Mouse (Mus musculus) limb, embryonic 10.5 days (tissue): ENCODE data around the gene Chdh. TPM values are rescaled to one million over a fixed set of nuclear protein-coding genes. Genes with fewer than 3 reads are reported as not detected.

Experiments used
- DNase-seq: peaks from one replicate; pipeline ENCODE4 v3.0.0-alpha.2; 2017; ENCODE audit warnings: low spot score
- H3K27ac ChIP-seq: fragments of 300-500 bp; sonication (generic); 2 replicates; pipeline ENCODE4 v1.5.1; 2016; ENCODE audit warnings: mild to moderate bottlenecking
- H3K27me3 ChIP-seq: fragments of 300-500 bp; sonication (generic); 2 replicates; pipeline ENCODE4 v1.6.1; 2016; ENCODE audit warnings: low read depth, mild to moderate bottlenecking; ENCODE audit not compliant: poor library complexity, severe bottlenecking
- H3K36me3 ChIP-seq: fragments of 300-500 bp; sonication (generic); 2 replicates; pipeline ENCODE4 v1.6.1; 2016; ENCODE audit warnings: mild to moderate bottlenecking, moderate library complexity
- H3K4me1 ChIP-seq: fragments of 300-500 bp; sonication (generic); 2 replicates; pipeline ENCODE4 v1.6.1; 2016
- H3K4me3 ChIP-seq: fragments of 300-500 bp; sonication (generic); 2 replicates; pipeline ENCODE4 v1.5.1; 2016; ENCODE audit warnings: mild to moderate bottlenecking, moderate library complexity
- H3K9me3 ChIP-seq: fragments of 300-500 bp; sonication (generic); replicated peaks from 2 replicates; pipeline ENCODE4 v1.6.1; 2016; ENCODE audit warnings: mild to moderate bottlenecking
- WGBS: fragments of 180-500 bp; shearing (Covaris S2); methylation state at CpG from one replicate; pipeline ENCODE4 v1.1.7; 2016; 5-methylcytosine and 5-hydroxymethylcytosine counted together
- polyA plus RNA-seq: library from polyadenylated mRNA; unstranded; fragments of >200 nt; fragmentation: Nextera tagmentation; extraction: Ambion mirVana; gene quantifications from 2 replicates; pipeline ENCODE4 v1.2.1, GENCODE M21; 2016

The Chdh gene
- 0.05 TPM in 1 of 2 replicates, not detected in the other for polyA plus RNA-seq

GRCm38 (mm10) chr14:30008733-30009575 lies at the start of gene Chdh, which contains the start of gene Il17rb:
Gene Chdh, plus strand, starts transcription at chr14:30009023.
Gene Il17rb, minus strand, starts transcription at chr14:30008896.
- no peaks in the 10 kb centered on the region for H3K36me3 ChIP-seq
- 8% methylated on average over 54 of the region's 54 CpGs for WGBS
- peaks cover 41% of the 10 kb centered on the region for H3K27me3 ChIP-seq
- peak; percentile 68 for DNase-seq
- peak within 1 kb of the TSS; percentile 57 for H3K4me3 ChIP-seq
- peaks cover 25% of the 10 kb centered on the region for H3K4me1 ChIP-seq
- no peaks in the 10 kb centered on the region for H3K9me3 ChIP-seq
- H3K27ac ChIP-seq, result peak within 1 kb of the TSS; percentile 63; the same call in 1 of the 2 replicates

- Histone ChIP-seq H3K36me3 (peaks cover 30% of the 10 kb centered on the region), H3K27ac (peak overlapping the region; percentile 90), H3K9me3 (no peaks in the 10 kb centered on the region), H3K4me3 (peak overlapping the region; percentile 93), H3K27me3 (no peaks in the 10 kb centered on the region), H3K4me1 (peaks cover 16% of the 10 kb centered on the region)
- WGBS, result 60% methylated on average over 7 of the region's 7 CpGs
- DNase-seq, result no peak
These were observed 41.2 kb upstream of the Chdh start for GRCm38 (mm10) chr14:29967611-29968010.

- Histone ChIP-seq H3K27ac (peak within 1 kb of the TSS; percentile 90), H3K4me1 (peaks cover 16% of the 10 kb centered on the region), H3K9me3 (no peaks in the 10 kb centered on the region), H3K36me3 (peaks cover 37% of the 10 kb centered on the region), H3K27me3 (no peaks in the 10 kb centered on the region), H3K4me3 (peak within 1 kb of the TSS; percentile 93)
- DNase-seq, result peak; percentile 91
- under 1% methylated on average over 49 of the region's 49 CpGs for WGBS
These were observed 40.6 kb upstream of the Chdh start, which contains the start of gene Selenok for GRCm38 (mm10) chr14:29968075-29968821. Gene Selenok, plus strand, starts transcription at chr14:29968308.

- no peak for DNase-seq
- no peaks in the 10 kb centered on the region for H3K27me3 ChIP-seq
- peaks cover 16% of the 10 kb centered on the region for H3K4me1 ChIP-seq
- no peaks in the 10 kb centered on the region for H3K9me3 ChIP-seq
- H3K36me3 ChIP-seq, result peaks cover 67% of the 10 kb centered on the region
- H3K4me3 ChIP-seq, result no peak overlapping the region
- 95% methylated on average over 7 of the region's 7 CpGs for WGBS
- H3K27ac ChIP-seq, result no peak overlapping the region
These were observed 37.4 kb upstream of the Chdh start for GRCm38 (mm10) chr14:29971446-29971845.

GRCm38 (mm10) chr14:29971993-29972392 lies 36.8 kb upstream of the Chdh start:
- peaks cover 73% of the 10 kb centered on the region for H3K36me3 ChIP-seq
- no peaks in the 10 kb centered on the region for H3K9me3 ChIP-seq
- 90% methylated on average over 5 of the region's 5 CpGs for WGBS
- no peak overlapping the region for H3K27ac ChIP-seq
- DNase-seq, result no peak
- H3K4me3 ChIP-seq, result no peak overlapping the region
- no peaks in the 10 kb centered on the region for H3K27me3 ChIP-seq
- H3K4me1 ChIP-seq, result peaks cover 16% of the 10 kb centered on the region

GRCm38 (mm10) chr14:29976927-29977326 lies 31.9 kb upstream of the Chdh start:
- DNase-seq, result no peak
- H3K27me3 ChIP-seq, result no peaks in the 10 kb centered on the region
- no peak overlapping the region for H3K4me3 ChIP-seq
- peaks cover 73% of the 10 kb centered on the region for H3K36me3 ChIP-seq
- no peaks in the 10 kb centered on the region; the same call in 1 of the 2 replicates for H3K9me3 ChIP-seq
- 88% methylated on average over 6 of the region's 6 CpGs for WGBS
- no peak overlapping the region for H3K27ac ChIP-seq
- peaks cover 9% of the 10 kb centered on the region for H3K4me1 ChIP-seq

- Histone ChIP-seq H3K9me3 (no peaks in the 10 kb centered on the region; the same call in 1 of the 2 replicates), H3K27me3 (no peaks in the 10 kb centered on the region), H3K4me1 (peaks cover 9% of the 10 kb centered on the region), H3K27ac (peak within 1 kb of the TSS; percentile 97), H3K36me3 (peaks cover 73% of the 10 kb centered on the region), H3K4me3 (peak within 1 kb of the TSS; percentile 79)
- WGBS, result 3% methylated on average over 44 of the region's 44 CpGs
- DNase-seq, result peak; percentile 97
These were observed 30.3 kb upstream of the Chdh start, which contains the start of gene Actr8 for GRCm38 (mm10) chr14:29978254-29979204. Gene Actr8, plus strand, starts transcription at chr14:29978337.

- Histone ChIP-seq H3K27me3 (no peaks in the 10 kb centered on the region), H3K4me3 (no peak overlapping the region), H3K4me1 (peaks cover 9% of the 10 kb centered on the region), H3K36me3 (peaks cover 74% of the 10 kb centered on the region), H3K27ac (no peak overlapping the region), H3K9me3 (no peaks in the 10 kb centered on the region; the same call in 1 of the 2 replicates)
- WGBS, result 96% methylated on average over 10 of the region's 10 CpGs
- DNase-seq, result no peak
These were observed 28.2 kb upstream of the Chdh start for GRCm38 (mm10) chr14:29980447-29981205.

- Histone ChIP-seq H3K9me3 (no peaks in the 10 kb centered on the region), H3K4me3 (no peak overlapping the region), H3K27ac (no peak overlapping the region), H3K4me1 (no peaks in the 10 kb centered on the region), H3K36me3 (peaks cover 100% of the 10 kb centered on the region), H3K27me3 (no peaks in the 10 kb centered on the region)
- 97% methylated on average over 4 of the region's 4 CpGs for WGBS
- no peak for DNase-seq
These were observed 22.7 kb upstream of the Chdh start for GRCm38 (mm10) chr14:29986096-29986495.

- H3K27me3 ChIP-seq, result no peaks in the 10 kb centered on the region
- H3K27ac ChIP-seq, result no peak overlapping the region
- peaks cover 100% of the 10 kb centered on the region for H3K36me3 ChIP-seq
- no peaks in the 10 kb centered on the region for H3K9me3 ChIP-seq
- no peaks in the 10 kb centered on the region for H3K4me1 ChIP-seq
- no peak for DNase-seq
- 98% methylated on average over 6 of the region's 6 CpGs for WGBS
- H3K4me3 ChIP-seq, result no peak overlapping the region
These were observed 21.5 kb upstream of the Chdh start for GRCm38 (mm10) chr14:29987276-29987675.

GRCm38 (mm10) chr14:29987739-29988138 lies 21.1 kb upstream of the Chdh start:
- peaks cover 100% of the 10 kb centered on the region for H3K36me3 ChIP-seq
- no peak overlapping the region for H3K4me3 ChIP-seq
- H3K9me3 ChIP-seq, result no peaks in the 10 kb centered on the region
- 96% methylated on average over 9 of the region's 9 CpGs for WGBS
- H3K27ac ChIP-seq, result no peak overlapping the region
- no peaks in the 10 kb centered on the region for H3K27me3 ChIP-seq
- DNase-seq, result no peak
- no peaks in the 10 kb centered on the region for H3K4me1 ChIP-seq
